Mouse (Mus musculus): ENCODE measurements around the gene Pax4. TPM values are rescaled to one million over a fixed set of nuclear protein-coding genes. Genes with fewer than 3 reads are reported as not detected.

Pax4 gene
- polyA plus RNA-seq, 1 experiment = 0.39 TPM

DNA sequence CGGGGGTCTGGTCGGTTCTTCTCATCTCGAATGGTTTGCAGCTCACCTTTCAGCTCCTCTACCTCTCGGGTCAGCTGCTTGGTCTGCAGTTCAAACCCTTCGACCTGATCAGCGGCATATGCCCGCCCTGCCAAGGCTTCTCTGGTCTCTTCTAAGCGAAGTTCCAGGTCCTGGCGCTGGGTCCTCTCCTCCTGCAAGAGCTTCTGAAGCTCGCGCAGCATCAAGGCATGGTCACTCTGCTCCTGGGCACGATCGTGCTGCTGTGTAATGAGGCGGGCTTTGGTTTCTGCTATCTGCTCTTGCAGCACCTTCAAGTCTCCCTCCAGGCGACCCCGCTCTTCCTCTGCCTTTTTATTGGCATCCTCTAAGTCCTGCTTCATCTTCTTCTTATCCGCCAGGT, 28.8 kb downstream of the Pax4 start:
- H3K36me3 ChIP-seq (ENCODE audit: control insufficient read depth, insufficient read depth, low read length) = peaks cover 28% of the 10 kb centered on the region
- H3K27me3 ChIP-seq (ENCODE audit: control insufficient read depth, insufficient read depth, low read length) = no peaks in the 10 kb centered on the region
- WGBS = 64% methylated on average over 17 of the region's 17 CpGs
- H3K4me3 ChIP-seq (ENCODE audit: low read depth, low read length) = peak overlapping the region; percentile 69
- no peak overlapping the region for H3K27ac ChIP-seq (ENCODE audit: insufficient read depth, low read depth, low read length)
- no peak for TF ChIP-seq POLR2A (IDR thresholded peaks at IDR 0.05; ENCODE audit: low read depth, low read length)
- no peak for TF ChIP-seq CTCF (IDR thresholded peaks at IDR 0.05; ENCODE audit: extremely low read depth, insufficient read length, insufficient replicate concordance, low read depth, low read length)
- peaks cover 22% of the 10 kb centered on the region for H3K4me1 ChIP-seq (ENCODE audit: control insufficient read depth, insufficient read depth, insufficient read length, low read length)

DNA sequence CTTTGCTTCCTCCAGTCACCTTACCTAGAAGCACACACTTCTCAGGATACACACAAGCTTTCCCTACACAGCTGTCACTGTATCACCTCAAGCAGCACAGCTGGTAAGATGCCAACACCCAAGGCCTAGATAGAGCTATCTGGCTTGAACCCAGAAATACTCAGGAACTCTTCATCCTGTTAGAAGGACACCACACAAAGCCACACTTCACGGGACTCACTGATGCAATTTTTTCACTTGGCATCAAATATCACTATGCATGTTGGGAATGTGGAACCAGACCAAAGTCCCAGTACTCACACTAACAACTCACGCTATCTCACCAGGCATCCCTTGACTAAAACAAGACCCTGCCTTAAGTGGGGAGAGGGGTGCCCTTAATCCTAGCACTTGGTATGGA, 29.5 kb downstream of the Pax4 start:
- no peak overlapping the region for H3K27ac ChIP-seq (ENCODE audit: insufficient read depth, low read depth, low read length)
- H3K4me3 ChIP-seq (ENCODE audit: low read depth, low read length) = no peak overlapping the region
- H3K36me3 ChIP-seq (ENCODE audit: control insufficient read depth, insufficient read depth, low read length) = peaks cover 32% of the 10 kb centered on the region
- H3K27me3 ChIP-seq (ENCODE audit: control insufficient read depth, insufficient read depth, low read length) = no peaks in the 10 kb centered on the region
- H3K4me1 ChIP-seq (ENCODE audit: control insufficient read depth, insufficient read depth, insufficient read length, low read length) = peaks cover 22% of the 10 kb centered on the region
- TF ChIP-seq CTCF (IDR thresholded peaks at IDR 0.05; ENCODE audit: extremely low read depth, insufficient read length, insufficient replicate concordance, low read depth, low read length) (no peak), POLR2A (IDR thresholded peaks at IDR 0.05; ENCODE audit: low read depth, low read length) (no peak)
- 40% methylated on average over 2 of the region's 2 CpGs for WGBS

DNA sequence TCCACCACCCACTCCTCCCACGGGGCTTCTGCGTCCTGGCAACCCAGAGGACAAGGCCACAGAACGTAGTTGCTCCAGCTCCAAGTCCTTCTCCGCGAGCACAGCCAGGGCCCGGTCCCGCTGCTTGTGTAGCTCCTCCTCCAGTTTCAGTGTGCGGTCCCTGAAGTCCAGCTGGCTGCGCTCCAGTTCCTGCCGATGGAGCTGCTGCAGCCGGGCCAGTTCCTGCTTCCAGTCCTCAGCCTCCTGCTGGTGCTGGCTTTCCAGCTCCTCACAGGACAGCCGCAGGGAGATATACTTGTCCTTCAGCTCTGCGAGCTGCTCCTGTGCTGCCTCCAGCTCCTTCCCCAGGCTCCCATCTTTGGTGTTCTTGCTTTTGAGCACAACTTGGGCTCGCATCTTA, 30.7 kb downstream of the Pax4 start:
- TF ChIP-seq POLR2A (IDR thresholded peaks at IDR 0.05; ENCODE audit: low read depth, low read length) (no peak), CTCF (IDR thresholded peaks at IDR 0.05; ENCODE audit: extremely low read depth, insufficient read length, insufficient replicate concordance, low read depth, low read length) (no peak)
- H3K27ac ChIP-seq (ENCODE audit: insufficient read depth, low read depth, low read length) = peak overlapping the region; percentile 35; the same call in 1 of the 2 replicates
- H3K4me1 ChIP-seq (ENCODE audit: control insufficient read depth, insufficient read depth, insufficient read length, low read length) = peaks cover 22% of the 10 kb centered on the region
- H3K27me3 ChIP-seq (ENCODE audit: control insufficient read depth, insufficient read depth, low read length) = no peaks in the 10 kb centered on the region
- peaks cover 33% of the 10 kb centered on the region for H3K36me3 ChIP-seq (ENCODE audit: control insufficient read depth, insufficient read depth, low read length)
- WGBS = 74% methylated on average over 14 of the region's 14 CpGs
- H3K4me3 ChIP-seq (ENCODE audit: low read depth, low read length) = no peak overlapping the region

DNA sequence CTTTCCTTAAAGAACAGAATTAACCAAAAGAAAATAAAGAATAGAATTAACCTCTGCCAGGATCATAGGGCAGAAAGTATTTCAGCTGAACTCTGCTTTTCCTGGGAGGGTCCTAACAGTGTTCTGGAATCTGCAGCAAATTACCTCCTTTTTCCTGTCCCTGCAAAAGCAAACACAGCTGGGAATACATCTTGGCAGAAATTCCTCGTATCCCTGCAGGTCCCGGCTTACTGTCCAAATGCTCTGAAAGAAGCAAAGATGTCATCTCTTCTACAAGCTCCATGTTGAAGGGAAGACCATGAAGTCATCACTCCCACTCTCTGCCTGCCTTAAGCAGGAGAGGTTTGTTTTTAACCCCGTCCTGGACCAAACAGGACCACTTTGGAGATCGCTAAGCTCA, 32.2 kb downstream of the Pax4 start:
- Histone ChIP-seq H3K27ac (ENCODE audit: insufficient read depth, low read depth, low read length) (no peak overlapping the region), H3K36me3 (ENCODE audit: control insufficient read depth, insufficient read depth, low read length) (peaks cover 33% of the 10 kb centered on the region), H3K4me3 (ENCODE audit: low read depth, low read length) (no peak overlapping the region), H3K27me3 (ENCODE audit: control insufficient read depth, insufficient read depth, low read length) (no peaks in the 10 kb centered on the region), H3K4me1 (ENCODE audit: control insufficient read depth, insufficient read depth, insufficient read length, low read length) (peaks cover 17% of the 10 kb centered on the region)
- WGBS = 50% methylated on average over 4 of the region's 4 CpGs
- no peak for TF ChIP-seq POLR2A (IDR thresholded peaks at IDR 0.05; ENCODE audit: low read depth, low read length)
- no peak for TF ChIP-seq CTCF (IDR thresholded peaks at IDR 0.05; ENCODE audit: extremely low read depth, insufficient read length, insufficient replicate concordance, low read depth, low read length)

DNA sequence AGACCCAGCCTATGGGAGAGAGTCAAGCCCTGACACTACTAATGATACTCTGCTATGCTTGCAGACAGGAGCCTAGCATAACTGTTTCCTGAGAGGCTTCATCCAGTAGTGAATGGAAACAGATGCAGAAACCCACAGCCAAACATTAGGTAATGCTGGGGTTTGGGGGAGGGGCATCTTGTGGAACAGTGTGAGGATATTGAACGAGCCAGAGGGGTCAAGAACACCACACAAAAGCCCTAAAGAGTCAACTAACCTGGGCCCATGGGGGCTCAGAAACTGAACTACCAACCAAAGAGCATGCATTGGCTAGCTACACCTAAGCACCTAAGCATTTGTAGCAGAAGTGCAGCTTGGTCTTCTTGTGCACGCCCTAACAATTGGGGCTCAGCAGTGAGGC, 37.9 kb downstream of the Pax4 start:
- Histone ChIP-seq H3K27ac (ENCODE audit: insufficient read depth, low read depth, low read length) (no peak overlapping the region), H3K4me1 (ENCODE audit: control insufficient read depth, insufficient read depth, insufficient read length, low read length) (no peaks in the 10 kb centered on the region), H3K27me3 (ENCODE audit: control insufficient read depth, insufficient read depth, low read length) (no peaks in the 10 kb centered on the region), H3K4me3 (ENCODE audit: low read depth, low read length) (no peak overlapping the region), H3K36me3 (ENCODE audit: control insufficient read depth, insufficient read depth, low read length) (peaks cover 11% of the 10 kb centered on the region)
- no peak for TF ChIP-seq POLR2A (IDR thresholded peaks at IDR 0.05; ENCODE audit: low read depth, low read length)
- no peak for TF ChIP-seq CTCF (IDR thresholded peaks at IDR 0.05; ENCODE audit: extremely low read depth, insufficient read length, insufficient replicate concordance, low read depth, low read length)
- WGBS = 71% methylated on average over 2 of the region's 2 CpGs

DNA sequence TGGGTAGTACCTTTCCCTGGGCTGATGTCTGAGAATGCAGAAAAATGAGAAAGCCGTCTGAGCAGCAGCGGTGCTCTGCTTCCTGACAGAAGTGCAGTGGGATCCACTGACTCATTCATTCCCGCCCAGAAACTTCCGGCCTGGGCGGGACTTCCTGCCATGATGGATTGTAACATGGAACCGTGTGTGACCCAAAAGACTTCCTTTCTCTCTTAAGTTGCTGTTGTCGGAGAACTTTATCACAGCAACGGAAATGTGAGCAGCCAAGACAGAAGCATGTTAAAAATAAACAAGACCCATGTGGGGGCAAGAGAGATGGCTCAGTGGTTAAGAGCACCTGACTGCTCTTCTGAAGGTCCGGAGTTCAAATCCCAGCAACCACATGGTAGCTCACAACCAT, 39.1 kb downstream of the Pax4 start:
- Histone ChIP-seq H3K36me3 (ENCODE audit: control insufficient read depth, insufficient read depth, low read length) (peaks cover 2% of the 10 kb centered on the region), H3K4me3 (ENCODE audit: low read depth, low read length) (no peak overlapping the region), H3K27ac (ENCODE audit: insufficient read depth, low read depth, low read length) (no peak overlapping the region), H3K27me3 (ENCODE audit: control insufficient read depth, insufficient read depth, low read length) (no peaks in the 10 kb centered on the region), H3K4me1 (ENCODE audit: control insufficient read depth, insufficient read depth, insufficient read length, low read length) (no peaks in the 10 kb centered on the region)
- TF ChIP-seq POLR2A (IDR thresholded peaks at IDR 0.05; ENCODE audit: low read depth, low read length) (no peak), CTCF (IDR thresholded peaks at IDR 0.05; ENCODE audit: extremely low read depth, insufficient read length, insufficient replicate concordance, low read depth, low read length) (no peak)
- 74% methylated on average over 9 of the region's 9 CpGs for WGBS

DNA sequence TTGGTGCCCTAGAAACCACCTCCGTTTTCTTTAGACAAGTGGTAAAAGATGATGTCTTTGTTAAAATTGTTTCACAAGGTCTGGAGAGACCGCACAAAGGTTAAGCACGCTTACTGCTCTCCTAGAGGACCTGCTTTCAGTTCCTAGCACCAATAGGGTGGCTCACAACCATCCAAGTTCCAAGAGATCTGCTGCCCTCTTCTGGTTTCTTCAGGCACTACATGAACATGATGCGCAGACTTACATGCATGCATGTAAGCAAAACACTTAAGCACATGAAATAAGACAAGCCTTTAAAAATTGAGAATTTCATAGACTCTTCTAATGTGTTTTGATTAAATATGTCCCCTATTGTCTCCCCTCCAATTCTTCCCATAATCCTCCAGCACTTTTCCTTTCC, 49.4 kb downstream of the Pax4 start:
- TF ChIP-seq POLR2A (IDR thresholded peaks at IDR 0.05; ENCODE audit: low read depth, low read length) (no peak), CTCF (IDR thresholded peaks at IDR 0.05; ENCODE audit: extremely low read depth, insufficient read length, insufficient replicate concordance, low read depth, low read length) (peak; percentile 14; the same call in 1 of the 2 replicates)
- no peak overlapping the region for H3K27ac ChIP-seq (ENCODE audit: insufficient read depth, low read depth, low read length)
- no peaks in the 10 kb centered on the region for H3K4me1 ChIP-seq (ENCODE audit: control insufficient read depth, insufficient read depth, insufficient read length, low read length)
- no peak overlapping the region for H3K4me3 ChIP-seq (ENCODE audit: low read depth, low read length)
- 94% methylated on average over 4 of the region's 4 CpGs for WGBS
- H3K27me3 ChIP-seq (ENCODE audit: control insufficient read depth, insufficient read depth, low read length) = peaks cover 27% of the 10 kb centered on the region
- H3K36me3 ChIP-seq (ENCODE audit: control insufficient read depth, insufficient read depth, low read length) = no peaks in the 10 kb centered on the region

DNA sequence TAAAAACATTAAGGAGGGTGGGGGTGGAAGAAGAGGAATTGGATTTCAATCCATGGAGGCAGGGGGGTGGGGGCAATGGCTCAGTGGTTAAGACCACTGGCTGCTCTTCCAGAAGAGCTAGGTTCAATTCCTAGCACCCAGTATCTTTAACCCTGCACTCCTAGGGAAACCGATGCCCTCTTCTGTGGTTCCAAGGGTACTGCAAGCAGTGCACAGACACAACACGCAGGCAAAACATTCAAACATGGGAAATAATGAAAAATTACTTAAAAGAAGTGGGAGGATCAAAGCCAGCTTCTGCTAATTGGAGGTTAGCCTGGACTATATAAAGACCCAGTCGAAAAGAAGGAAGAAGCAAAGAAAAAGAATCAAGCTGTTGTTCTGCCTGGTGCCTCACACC, 50.4 kb downstream of the Pax4 start:
- WGBS = 86% methylated on average over 3 of the region's 3 CpGs
- peaks cover 27% of the 10 kb centered on the region for H3K27me3 ChIP-seq (ENCODE audit: control insufficient read depth, insufficient read depth, low read length)
- H3K27ac ChIP-seq (ENCODE audit: insufficient read depth, low read depth, low read length) = no peak overlapping the region
- H3K36me3 ChIP-seq (ENCODE audit: control insufficient read depth, insufficient read depth, low read length) = no peaks in the 10 kb centered on the region
- no peaks in the 10 kb centered on the region for H3K4me1 ChIP-seq (ENCODE audit: control insufficient read depth, insufficient read depth, insufficient read length, low read length)
- H3K4me3 ChIP-seq (ENCODE audit: low read depth, low read length) = no peak overlapping the region
- TF ChIP-seq CTCF (IDR thresholded peaks at IDR 0.05; ENCODE audit: extremely low read depth, insufficient read length, insufficient replicate concordance, low read depth, low read length) (no peak), POLR2A (IDR thresholded peaks at IDR 0.05; ENCODE audit: low read depth, low read length) (no peak)

Measured in small intestine, adult 2 months (tissue).